Mouse (Mus musculus): ENCODE data around the gene Cabp2. TPM values are rescaled to one million over a fixed set of nuclear protein-coding genes. Genes with fewer than 3 reads are reported as not detected.
"Not testable (repeated sequence)": the region's sequence is repeated elsewhere in the genome, so short reads cannot be mapped to it uniquely, and the experiment has no call there.

Cabp2 gene
- polyA plus RNA-seq, 1 experiment from 2014 or later: not detected

DNA sequence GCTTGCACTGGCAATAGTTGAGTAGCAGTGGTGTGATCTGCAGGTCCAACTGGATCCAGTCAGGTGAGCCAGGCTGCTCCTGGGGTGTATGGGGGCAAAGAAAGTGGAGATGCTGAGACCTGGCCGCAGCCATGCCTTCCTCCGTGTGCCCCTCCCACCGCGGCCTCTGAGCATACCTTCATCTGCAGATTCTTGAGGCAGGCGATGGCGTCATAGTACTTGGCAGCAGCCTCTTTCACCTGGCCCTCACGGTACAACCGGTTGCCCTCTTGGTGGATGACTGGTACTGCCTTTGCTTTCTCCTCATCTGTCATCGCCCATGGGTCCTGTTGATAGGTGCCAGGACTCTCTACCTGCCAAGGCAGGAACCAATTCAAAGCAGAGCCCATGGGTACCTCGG, 33.8 kb downstream of the Cabp2 start:
- no peak overlapping the region for H3K4me2 ChIP-seq (ENCODE audit: low read depth, low read length, severe bottlenecking)
- H3K36me3 ChIP-seq (ENCODE audit: control insufficient read depth, insufficient read depth, low read length): no peaks in the 10 kb centered on the region; the same call in 1 of the 2 replicates
- H3K9me3 ChIP-seq (ENCODE audit: control insufficient read depth, low read length): no peaks in the 10 kb centered on the region
- H3K27ac ChIP-seq (ENCODE audit: low read depth, low read length): no peak overlapping the region
- 95% methylated on average over 10 of the region's 10 CpGs for WGBS
- DNase-seq (ENCODE audit: low spot score): no peak
- no peak for ATAC-seq (replicated peaks; ENCODE audit: low FRiP score)
- no peak overlapping the region for H3K9ac ChIP-seq (ENCODE audit: low read length)
- H3K27me3 ChIP-seq (ENCODE audit: control insufficient read depth, insufficient read depth, low read length): no peaks in the 10 kb centered on the region
- no peaks in the 10 kb centered on the region for H3K4me1 ChIP-seq (replicated peaks; ENCODE audit: control insufficient read depth, insufficient read depth, low read length)
- no peak overlapping the region for H3K4me3 ChIP-seq (ENCODE audit: low read depth, low read length)

DNA sequence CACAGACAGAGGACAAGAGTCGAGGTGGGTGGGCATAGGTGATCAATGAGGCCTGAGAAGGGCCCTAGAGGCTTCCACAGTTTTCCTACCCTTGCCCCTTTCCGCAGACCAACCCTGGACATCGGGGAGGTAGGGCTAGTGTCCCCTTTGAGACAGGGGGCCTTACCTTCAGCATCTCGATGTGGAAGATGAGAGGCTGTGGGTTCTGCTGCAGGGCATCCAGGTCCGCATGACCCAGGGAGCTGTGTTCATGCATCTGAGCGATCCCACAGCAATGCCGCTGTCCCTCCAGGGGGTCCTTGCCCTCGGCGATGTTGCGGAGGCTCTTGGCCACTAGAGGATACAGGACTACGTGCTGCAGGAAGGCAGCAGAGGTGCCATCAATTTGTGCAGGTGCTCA, 34.4 kb downstream of the Cabp2 start:
- H3K4me3 ChIP-seq (ENCODE audit: low read depth, low read length): no peak overlapping the region
- no peak for DNase-seq (ENCODE audit: low spot score)
- H3K9ac ChIP-seq (ENCODE audit: low read length): no peak overlapping the region
- H3K9me3 ChIP-seq (ENCODE audit: control insufficient read depth, low read length): no peaks in the 10 kb centered on the region
- H3K4me1 ChIP-seq (replicated peaks; ENCODE audit: control insufficient read depth, insufficient read depth, low read length): 0 out of 2 replicates have a peak, but pooled peaks cover 2% of the 10 kb centered on the region
- no peak for ATAC-seq (replicated peaks; ENCODE audit: low FRiP score)
- no peaks in the 10 kb centered on the region for H3K27me3 ChIP-seq (ENCODE audit: control insufficient read depth, insufficient read depth, low read length)
- WGBS: 82% methylated on average over 11 of the region's 11 CpGs
- H3K27ac ChIP-seq (ENCODE audit: low read depth, low read length): no peak overlapping the region
- H3K36me3 ChIP-seq (ENCODE audit: control insufficient read depth, insufficient read depth, low read length): no peaks in the 10 kb centered on the region; the same call in 1 of the 2 replicates
- H3K4me2 ChIP-seq (ENCODE audit: low read depth, low read length, severe bottlenecking): no peak overlapping the region

DNA sequence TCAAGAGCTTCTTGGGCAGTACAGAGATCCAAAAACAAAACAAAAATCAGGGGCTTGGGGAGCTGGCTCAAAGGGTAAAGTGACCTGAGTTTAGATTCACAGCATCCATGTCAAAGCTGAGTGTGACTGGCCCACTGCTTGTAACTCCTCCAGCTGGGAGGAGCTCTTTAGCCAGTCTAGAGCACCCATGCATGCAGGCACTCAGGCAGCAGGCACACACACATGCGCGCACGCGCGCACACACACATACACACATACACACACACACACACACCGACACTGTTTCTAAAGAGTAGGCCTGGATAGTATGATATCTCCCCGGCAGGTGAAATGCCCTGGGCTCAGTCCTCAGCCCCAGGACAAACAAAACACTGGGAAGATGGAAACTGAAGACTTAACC, 35.6 kb downstream of the Cabp2 start:
- no peak for ATAC-seq (replicated peaks; ENCODE audit: low FRiP score)
- 97% methylated on average over 7 of the region's 7 CpGs for WGBS

DNA sequence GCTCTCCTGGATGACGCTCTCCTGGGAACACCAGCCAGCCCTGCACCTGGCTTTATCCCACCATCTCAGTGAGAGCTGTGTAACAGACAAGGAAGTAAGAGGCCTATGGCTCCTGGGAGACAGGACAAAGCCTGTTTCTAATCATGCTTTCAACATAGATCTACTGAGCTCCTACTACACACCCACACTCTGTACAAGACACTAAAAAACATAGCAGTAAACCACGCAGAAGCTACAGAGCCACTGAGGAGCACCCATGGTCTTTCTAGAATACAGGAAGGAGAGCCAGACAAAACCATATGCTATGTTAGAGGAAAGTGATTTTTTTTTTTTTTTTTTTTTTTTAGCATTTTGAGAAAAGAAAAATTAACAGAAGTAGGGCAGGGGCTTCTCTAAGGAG, 37.0 kb downstream of the Cabp2 start:
- Histone ChIP-seq H3K9ac (ENCODE audit: low read length) (no peak overlapping the region), H3K9me3 (ENCODE audit: control insufficient read depth, low read length) (no peaks in the 10 kb centered on the region), H3K4me2 (ENCODE audit: low read depth, low read length, severe bottlenecking) (no peak overlapping the region), H3K4me1 (replicated peaks; ENCODE audit: control insufficient read depth, insufficient read depth, low read length) (peaks cover 2% of the 10 kb centered on the region; the same call in 1 of the 2 replicates), H3K4me3 (ENCODE audit: low read depth, low read length) (no peak overlapping the region), H3K27me3 (ENCODE audit: control insufficient read depth, insufficient read depth, low read length) (no peaks in the 10 kb centered on the region), H3K36me3 (ENCODE audit: control insufficient read depth, insufficient read depth, low read length) (no peaks in the 10 kb centered on the region; the same call in 1 of the 2 replicates), H3K27ac (ENCODE audit: low read depth, low read length) (no peak overlapping the region)
- DNase-seq (ENCODE audit: low spot score): no peak
- 91% methylated on average over 2 of the region's 2 CpGs for WGBS
- ATAC-seq (replicated peaks; ENCODE audit: low FRiP score): no peak

More for the DNA sequence above, 35.6 kb downstream of the Cabp2 start:
- Histone ChIP-seq H3K27me3 (ENCODE audit: control insufficient read depth, insufficient read depth, low read length) (no peaks in the 10 kb centered on the region), H3K9ac (ENCODE audit: low read length) (no peak overlapping the region), H3K4me2 (ENCODE audit: low read depth, low read length, severe bottlenecking) (no peak overlapping the region), H3K4me1 (replicated peaks; ENCODE audit: control insufficient read depth, insufficient read depth, low read length) (peaks cover 2% of the 10 kb centered on the region; the same call in 1 of the 2 replicates), H3K36me3 (ENCODE audit: control insufficient read depth, insufficient read depth, low read length) (no peaks in the 10 kb centered on the region; the same call in 1 of the 2 replicates), H3K9me3 (ENCODE audit: control insufficient read depth, low read length) (no peaks in the 10 kb centered on the region), H3K4me3 (ENCODE audit: low read depth, low read length) (no peak overlapping the region), H3K27ac (ENCODE audit: low read depth, low read length) (no peak overlapping the region)
- no peak for DNase-seq (ENCODE audit: low spot score)

DNA sequence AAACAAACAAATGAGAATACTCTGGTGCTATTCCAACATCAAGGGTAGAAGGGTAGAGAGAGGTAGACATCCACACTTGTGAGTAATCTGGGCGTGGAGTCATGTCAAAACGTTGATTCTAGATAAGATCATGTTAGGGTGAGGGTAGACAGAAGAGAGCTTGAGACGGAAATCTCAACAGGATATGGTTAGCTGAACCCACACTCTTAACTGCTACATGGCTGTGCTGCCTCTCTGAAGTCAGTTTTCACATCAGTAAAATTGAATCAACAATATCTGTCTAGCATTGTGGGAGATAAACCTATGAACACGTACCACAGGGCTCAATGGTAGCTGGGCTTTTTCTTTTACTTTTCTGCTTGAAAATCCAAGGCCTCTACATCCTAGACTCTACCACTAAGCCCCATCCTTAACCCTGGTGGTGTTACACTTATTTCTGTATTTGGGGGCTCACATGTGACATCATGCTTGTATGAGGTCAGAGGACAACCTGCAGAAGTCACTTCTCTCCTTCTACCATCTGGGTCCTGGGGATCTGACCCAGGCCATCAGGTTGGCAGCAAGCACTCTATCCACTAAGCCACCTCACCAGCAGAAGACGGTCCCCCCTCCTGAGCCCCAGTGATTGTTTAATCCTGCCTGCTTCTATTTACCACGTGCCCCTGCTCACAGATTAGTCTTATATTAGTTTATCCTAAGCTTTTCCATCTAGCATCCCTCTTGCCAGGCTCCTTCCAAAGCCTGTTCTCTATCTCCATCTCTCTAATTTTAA, 38.5 kb downstream of the Cabp2 start:
- DNase-seq (ENCODE audit: low spot score) (no peak), ATAC-seq (replicated peaks; ENCODE audit: low FRiP score) (no peak)
- Histone ChIP-seq H3K4me1 (replicated peaks; ENCODE audit: control insufficient read depth, insufficient read depth, low read length) (peaks cover 2% of the 10 kb centered on the region; the same call in 1 of the 2 replicates), H3K4me3 (ENCODE audit: low read depth, low read length) (no peak overlapping the region), H3K27me3 (ENCODE audit: control insufficient read depth, insufficient read depth, low read length) (no peaks in the 10 kb centered on the region), H3K9ac (ENCODE audit: low read length) (peak overlapping the region; percentile 32), H3K36me3 (ENCODE audit: control insufficient read depth, insufficient read depth, low read length) (no peaks in the 10 kb centered on the region; the same call in 1 of the 2 replicates), H3K27ac (ENCODE audit: low read depth, low read length) (no peak overlapping the region), H3K4me2 (ENCODE audit: low read depth, low read length, severe bottlenecking) (no peak overlapping the region), H3K9me3 (ENCODE audit: control insufficient read depth, low read length) (no peaks in the 10 kb centered on the region)
- 90% methylated on average over 6 of the region's 6 CpGs for WGBS

DNA sequence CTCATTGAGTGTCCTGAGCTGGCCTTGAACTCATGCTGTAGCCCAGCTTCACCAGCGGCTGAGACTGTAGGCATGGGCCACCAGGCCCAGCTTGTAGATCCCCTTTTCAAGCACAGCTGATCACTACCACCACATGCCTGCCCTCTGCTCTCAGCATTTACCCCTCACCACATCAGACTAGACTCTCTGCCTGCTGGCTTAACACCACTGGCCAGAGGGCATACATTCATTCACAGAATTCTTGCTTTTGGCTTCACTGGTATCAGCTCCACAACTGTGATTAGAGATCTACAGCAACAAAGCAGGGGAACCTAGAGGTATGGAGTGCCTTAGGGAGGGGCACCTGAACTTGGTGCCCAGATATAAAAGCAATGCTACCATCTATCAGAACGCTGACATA, 39.1 kb downstream of the Cabp2 start:
- Histone ChIP-seq H3K9me3 (ENCODE audit: control insufficient read depth, low read length) (no peaks in the 10 kb centered on the region), H3K4me3 (ENCODE audit: low read depth, low read length) (no peak overlapping the region), H3K27me3 (ENCODE audit: control insufficient read depth, insufficient read depth, low read length) (no peaks in the 10 kb centered on the region), H3K9ac (ENCODE audit: low read length) (peak overlapping the region; percentile 32), H3K4me2 (ENCODE audit: low read depth, low read length, severe bottlenecking) (peak overlapping the region; percentile 60; the same call in 1 of the 2 replicates), H3K27ac (ENCODE audit: low read depth, low read length) (no peak overlapping the region), H3K36me3 (ENCODE audit: control insufficient read depth, insufficient read depth, low read length) (no peaks in the 10 kb centered on the region; the same call in 1 of the 2 replicates), H3K4me1 (replicated peaks; ENCODE audit: control insufficient read depth, insufficient read depth, low read length) (peaks cover 3% of the 10 kb centered on the region; the same call in 1 of the 2 replicates)
- ATAC-seq (replicated peaks; ENCODE audit: low FRiP score): no peak
- no peak for DNase-seq (ENCODE audit: low spot score)
- WGBS: 95% methylated on average over 2 of the region's 2 CpGs

DNA sequence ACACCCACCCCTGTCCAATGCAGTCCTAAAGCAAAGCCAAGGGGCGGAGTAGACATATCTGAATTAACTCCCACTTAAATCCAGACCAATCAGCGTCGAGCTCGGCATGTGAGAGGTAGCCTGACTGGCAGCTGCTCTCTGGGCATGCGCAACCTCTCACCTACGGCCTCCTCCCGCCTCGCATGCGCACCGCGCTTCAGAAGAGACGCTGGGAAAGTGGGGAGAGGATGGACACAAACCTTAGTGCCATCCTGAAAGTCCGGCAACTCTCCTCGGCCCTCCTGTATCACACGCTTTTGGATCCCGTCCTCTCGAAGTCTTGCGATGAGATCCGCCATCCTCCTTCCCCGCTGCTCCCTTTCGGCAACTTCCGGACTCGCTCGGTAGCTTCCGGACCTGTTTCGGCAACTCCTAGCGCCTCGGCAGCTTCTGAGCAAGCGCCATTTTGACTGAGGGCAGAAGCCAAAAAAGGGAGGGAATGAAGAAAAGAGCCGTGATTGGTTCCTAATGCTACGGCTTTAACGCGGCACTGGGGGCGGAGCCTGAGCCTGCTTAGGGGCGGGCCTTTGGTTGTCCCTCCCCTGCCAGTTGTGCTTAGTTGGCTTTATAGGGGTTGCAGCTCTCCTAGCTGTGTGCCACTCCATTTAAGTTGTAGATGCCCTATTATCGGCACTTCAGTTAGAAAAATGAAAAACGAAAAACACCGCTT, 39.9 kb downstream of the Cabp2 start:
- WGBS: 5% methylated on average over 38 of the region's 38 CpGs
- ATAC-seq (replicated peaks; ENCODE audit: low FRiP score): peak; percentile 83
- peak; percentile 96 for DNase-seq (ENCODE audit: low spot score)
- no peaks in the 10 kb centered on the region for H3K27me3 ChIP-seq (ENCODE audit: control insufficient read depth, insufficient read depth, low read length)
- peak overlapping the region; percentile 69 for H3K27ac ChIP-seq (ENCODE audit: low read depth, low read length)
- no peaks in the 10 kb centered on the region for H3K9me3 ChIP-seq (ENCODE audit: control insufficient read depth, low read length)
- H3K9ac ChIP-seq (ENCODE audit: low read length): peak overlapping the region; percentile 64
- H3K36me3 ChIP-seq (ENCODE audit: control insufficient read depth, insufficient read depth, low read length): no peaks in the 10 kb centered on the region; the same call in 1 of the 2 replicates
- H3K4me3 ChIP-seq (ENCODE audit: low read depth, low read length): peak overlapping the region; percentile 39
- H3K4me2 ChIP-seq (ENCODE audit: low read depth, low read length, severe bottlenecking): peak overlapping the region; percentile 60
- peaks cover 3% of the 10 kb centered on the region; the same call in 1 of the 2 replicates for H3K4me1 ChIP-seq (replicated peaks; ENCODE audit: control insufficient read depth, insufficient read depth, low read length)

DNA sequence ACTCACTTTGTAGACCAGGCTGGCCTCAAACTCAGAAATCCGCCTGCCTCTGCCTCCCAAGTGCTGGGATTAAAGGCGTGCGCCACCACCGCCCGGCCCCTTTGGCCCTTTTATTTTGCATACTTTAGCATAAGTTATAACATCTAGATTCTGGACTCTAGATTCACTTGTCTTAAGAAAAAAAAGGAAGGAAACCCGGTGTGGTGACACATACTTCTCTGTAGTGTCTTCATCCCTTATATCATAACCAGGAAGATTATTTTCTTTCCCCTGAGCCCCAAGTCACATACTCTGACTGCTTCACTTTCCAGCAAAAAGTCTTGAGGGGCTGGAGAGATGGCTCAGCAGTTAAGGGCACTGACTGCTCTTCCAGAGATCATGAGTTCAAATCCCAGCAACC, 40.5 kb downstream of the Cabp2 start:
- not testable (repeated sequence) for H3K9me3 ChIP-seq (ENCODE audit: control insufficient read depth, low read length); H3K9ac ChIP-seq (ENCODE audit: low read length); H3K27ac ChIP-seq (ENCODE audit: low read depth, low read length); H3K27me3 ChIP-seq (ENCODE audit: control insufficient read depth, insufficient read depth, low read length); DNase-seq (ENCODE audit: low spot score); ATAC-seq (replicated peaks; ENCODE audit: low FRiP score); H3K4me3 ChIP-seq (ENCODE audit: low read depth, low read length); H3K4me1 ChIP-seq (replicated peaks; ENCODE audit: control insufficient read depth, insufficient read depth, low read length); H3K36me3 ChIP-seq (ENCODE audit: control insufficient read depth, insufficient read depth, low read length)
- 0 out of 2 replicates have a peak overlapping the region, but pooled peaks have one; percentile 11 for H3K4me2 ChIP-seq (ENCODE audit: low read depth, low read length, severe bottlenecking)
- WGBS: 56% methylated on average over 6 of the region's 6 CpGs
